Mouse (Mus musculus): ENCODE results near the gene Macrod2.

GRCm38 (mm10) chr2:141007725-141008124, 612.6 kb downstream of the Macrod2 start:
- TF ChIP-seq CTCF (IDR thresholded peaks at IDR 0.05; ENCODE audit: extremely low read depth, insufficient read length, insufficient replicate concordance, low read depth, low read length) (no peak), POLR2A (IDR thresholded peaks at IDR 0.05; ENCODE audit: low read depth, low read length) (no peak)
